Mouse (Mus musculus) midbrain, embryonic 11.5 days (tissue): ENCODE data around the gene Ltbr. TPM values are rescaled to one million over a fixed set of nuclear protein-coding genes. Genes with fewer than 3 reads are reported as not detected.

ENCODE experiments used
- ATAC-seq: fragments of 200-750 bp; cut with Nextera tagmentation; 2 replicates; pipeline ENCODE4 v1.8.0; 2017; ENCODE audit warnings: moderate TSS enrichment, moderate library complexity; ENCODE audit not compliant: low FRiP score
- DNase-seq: peaks from one replicate; pipeline ENCODE4 v3.0.0; 2015; ENCODE audit warnings: low spot score; ENCODE audit errors: missing footprints
- H3K27ac ChIP-seq: fragments of 300-500 bp; sonication (generic); 2 replicates; pipeline ENCODE4 v1.5.1; 2014; ENCODE audit warnings: low read depth, low read length
- H3K27me3 ChIP-seq: fragments of 300-500 bp; sonication (generic); 2 replicates; pipeline ENCODE4 v1.6.1; 2014; ENCODE audit warnings: mild to moderate bottlenecking, low read length, moderate library complexity, mixed read lengths; ENCODE audit not compliant: control insufficient read depth, insufficient read depth
- H3K36me3 ChIP-seq: fragments of 300-500 bp; sonication (generic); 2 replicates; pipeline ENCODE4 v1.6.1; 2014; ENCODE audit warnings: mild to moderate bottlenecking, low read length, moderate library complexity, mixed read lengths; ENCODE audit not compliant: control insufficient read depth, insufficient read depth
- H3K4me1 ChIP-seq: fragments of 300-500 bp; sonication (generic); 2 replicates; pipeline ENCODE4 v1.6.1; 2014; ENCODE audit warnings: low read length; ENCODE audit not compliant: control insufficient read depth, insufficient read depth
- H3K4me2 ChIP-seq: fragments of 300-500 bp; sonication (generic); 2 replicates; pipeline ENCODE4 v1.6.1; 2014; ENCODE audit warnings: mild to moderate bottlenecking, moderate library complexity
- H3K4me3 ChIP-seq: fragments of 300-500 bp; sonication (generic); 2 replicates; pipeline ENCODE4 v1.5.1; 2014; ENCODE audit warnings: low read depth, low read length
- H3K9ac ChIP-seq: fragments of 300-500 bp; sonication (generic); 2 replicates; pipeline ENCODE4 v1.6.1; 2014; ENCODE audit warnings: low read length
- H3K9me3 ChIP-seq: fragments of 300-500 bp; sonication (generic); 2 replicates; pipeline ENCODE4 v1.6.1; 2016; ENCODE audit warnings: low read length; ENCODE audit not compliant: control insufficient read depth
- WGBS: fragments of 180-500 bp; shearing (Covaris S2); extraction: QIAGEN DNeasy Blood & Tissue Kit; methylation state at CpG from one replicate; pipeline ENCODE4 v1.1.7; 2014; 5-methylcytosine and 5-hydroxymethylcytosine counted together
- polyA plus RNA-seq: library from polyadenylated mRNA; unstranded; fragments of >200 nt; fragmentation: Nextera tagmentation; extraction: Ambion mirVana; gene quantifications from 2 replicates; pipeline ENCODE4 v1.2.1, GENCODE M21; 2014

Gene Ltbr
- polyA plus RNA-seq, 1 experiment from 2014 or later: 18.0 TPM

- Histone ChIP-seq H3K36me3 (no peaks in the 10 kb centered on the region), H3K9ac (no peak overlapping the region), H3K9me3 (no peaks in the 10 kb centered on the region), H3K4me2 (no peak overlapping the region; the same call in 1 of the 2 replicates), H3K4me1 (peaks cover 19% of the 10 kb centered on the region), H3K27me3 (no peaks in the 10 kb centered on the region; the same call in 1 of the 2 replicates), H3K27ac (no peak overlapping the region), H3K4me3 (no peak overlapping the region)
- 0 out of 2 replicates have a peak, but pooled peaks have one; percentile 4 for ATAC-seq
- DNase-seq: peak; percentile 84
- 13% methylated on average over 14 of the region's 14 CpGs for WGBS
These were observed 40.9 kb upstream of the Ltbr start for GRCm38 (mm10) chr6:125354352-125355151.

- Histone ChIP-seq H3K27me3 (no peaks in the 10 kb centered on the region; the same call in 1 of the 2 replicates), H3K4me1 (peaks cover 21% of the 10 kb centered on the region), H3K9ac (no peak overlapping the region), H3K9me3 (no peaks in the 10 kb centered on the region), H3K4me2 (no peak overlapping the region), H3K36me3 (no peaks in the 10 kb centered on the region), H3K27ac (no peak overlapping the region), H3K4me3 (no peak overlapping the region)
- ATAC-seq (no peak), DNase-seq (peak; percentile 57)
- 79% methylated on average over 4 of the region's 4 CpGs for WGBS
These were observed 40.0 kb upstream of the Ltbr start for GRCm38 (mm10) chr6:125353655-125354054.

GRCm38 (mm10) chr6:125353221-125353620 is 39.5 kb upstream of the Ltbr start:
- H3K36me3 ChIP-seq: no peaks in the 10 kb centered on the region
- DNase-seq (no peak), ATAC-seq (no peak)
- no peaks in the 10 kb centered on the region for H3K9me3 ChIP-seq
- H3K4me3 ChIP-seq: no peak overlapping the region
- peaks cover 21% of the 10 kb centered on the region for H3K4me1 ChIP-seq
- no peak overlapping the region for H3K4me2 ChIP-seq
- no peak overlapping the region for H3K27ac ChIP-seq
- H3K9ac ChIP-seq: no peak overlapping the region
- no peaks in the 10 kb centered on the region; the same call in 1 of the 2 replicates for H3K27me3 ChIP-seq
- WGBS: 83% methylated on average over 11 of the region's 11 CpGs

GRCm38 (mm10) chr6:125352811-125353210 is 39.1 kb upstream of the Ltbr start:
- H3K9ac ChIP-seq: no peak overlapping the region
- H3K9me3 ChIP-seq: no peaks in the 10 kb centered on the region
- WGBS: 58% methylated on average over 4 of the region's 4 CpGs
- ATAC-seq: no peak
- no peaks in the 10 kb centered on the region; the same call in 1 of the 2 replicates for H3K27me3 ChIP-seq
- H3K27ac ChIP-seq: no peak overlapping the region
- H3K4me2 ChIP-seq: no peak overlapping the region
- H3K36me3 ChIP-seq: no peaks in the 10 kb centered on the region
- H3K4me1 ChIP-seq: peaks cover 21% of the 10 kb centered on the region
- no peak overlapping the region for H3K4me3 ChIP-seq
- DNase-seq: peak; percentile 59

- no peaks in the 10 kb centered on the region; the same call in 1 of the 2 replicates for H3K27me3 ChIP-seq
- no peak overlapping the region for H3K4me2 ChIP-seq
- no peak overlapping the region for H3K27ac ChIP-seq
- no peaks in the 10 kb centered on the region for H3K36me3 ChIP-seq
- ATAC-seq (no peak), DNase-seq (peak; percentile 77)
- H3K9ac ChIP-seq: no peak overlapping the region
- H3K4me1 ChIP-seq: peaks cover 21% of the 10 kb centered on the region
- H3K4me3 ChIP-seq: no peak overlapping the region
- H3K9me3 ChIP-seq: no peaks in the 10 kb centered on the region
- WGBS: 68% methylated on average over 5 of the region's 5 CpGs
These were observed 38.3 kb upstream of the Ltbr start for GRCm38 (mm10) chr6:125352046-125352384.

GRCm38 (mm10) chr6:125351368-125352045 is 37.8 kb upstream of the Ltbr start:
- ATAC-seq (no peak), DNase-seq (peak; percentile 41)
- Histone ChIP-seq H3K27me3 (no peaks in the 10 kb centered on the region; the same call in 1 of the 2 replicates), H3K27ac (no peak overlapping the region), H3K9ac (no peak overlapping the region), H3K36me3 (no peaks in the 10 kb centered on the region), H3K9me3 (no peaks in the 10 kb centered on the region), H3K4me2 (no peak overlapping the region), H3K4me1 (peaks cover 21% of the 10 kb centered on the region), H3K4me3 (no peak overlapping the region)
- 77% methylated on average over 8 of the region's 8 CpGs for WGBS

GRCm38 (mm10) chr6:125350995-125351324 is 37.3 kb upstream of the Ltbr start:
- peak overlapping the region; percentile 74 for H3K9ac ChIP-seq

GRCm38 (mm10) chr6:125350231-125350994 is 36.7 kb upstream of the Ltbr start:
- peak; percentile 93 for DNase-seq
- WGBS: 3% methylated on average over 20 of the region's 20 CpGs
- Histone ChIP-seq H3K9ac (peak overlapping the region; percentile 74), H3K27ac (no peak overlapping the region), H3K9me3 (no peaks in the 10 kb centered on the region), H3K4me2 (peak overlapping the region; percentile 89), H3K4me3 (peak overlapping the region; percentile 49), H3K4me1 (peaks cover 21% of the 10 kb centered on the region), H3K27me3 (no peaks in the 10 kb centered on the region; the same call in 1 of the 2 replicates), H3K36me3 (no peaks in the 10 kb centered on the region)
- ATAC-seq: peak; percentile 20; the same call in 1 of the 2 replicates

More at GRCm38 (mm10) chr6:125350995-125351324, 37.3 kb upstream of the Ltbr start:
- Histone ChIP-seq H3K4me2 (no peak overlapping the region; the same call in 1 of the 2 replicates), H3K27me3 (no peaks in the 10 kb centered on the region; the same call in 1 of the 2 replicates), H3K9me3 (no peaks in the 10 kb centered on the region), H3K4me1 (peaks cover 21% of the 10 kb centered on the region), H3K4me3 (peak overlapping the region; percentile 49; the same call in 1 of the 2 replicates), H3K36me3 (no peaks in the 10 kb centered on the region), H3K27ac (no peak overlapping the region)
- ATAC-seq: no peak
- peak; percentile 45 for DNase-seq
- WGBS: 76% methylated on average over 2 of the region's 2 CpGs
